Mouse (Mus musculus): ENCODE data around the gene Lamc3. TPM values are rescaled to one million over a fixed set of nuclear protein-coding genes. Genes with fewer than 3 reads are reported as not detected.
"Not testable (repeated sequence)": the region's sequence is repeated elsewhere in the genome, so short reads cannot be mapped to it uniquely, and the experiment has no call there.

Lamc3 gene
- total RNA-seq, 2 experiments from 2014 or later, result 0.60 to 0.66 TPM

DNA sequence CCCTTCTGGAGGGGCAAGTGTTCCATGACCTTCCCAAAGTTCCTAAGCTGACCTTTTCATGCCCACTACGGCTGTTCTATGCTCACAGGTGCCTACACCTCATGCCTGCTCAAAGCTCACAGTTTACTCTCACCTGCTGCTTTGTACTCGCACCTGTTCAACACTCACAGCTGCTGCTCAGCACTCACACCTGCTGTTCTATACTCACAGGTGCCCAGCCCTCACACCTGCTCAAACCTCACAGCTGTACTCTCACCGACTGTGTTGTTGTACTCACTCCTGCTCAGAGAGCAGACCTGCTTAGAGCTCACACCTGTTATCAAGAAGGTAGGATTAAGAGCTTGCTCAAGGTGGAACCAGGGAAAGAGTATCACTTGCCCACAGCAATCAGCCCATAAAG lies 16.4 kb upstream of the Lamc3 start:
- intact Hi-C loops (cut with DNase I; ENCODE audit: low total_unique reads), result no loop called here
- no peak for DNase-seq

DNA sequence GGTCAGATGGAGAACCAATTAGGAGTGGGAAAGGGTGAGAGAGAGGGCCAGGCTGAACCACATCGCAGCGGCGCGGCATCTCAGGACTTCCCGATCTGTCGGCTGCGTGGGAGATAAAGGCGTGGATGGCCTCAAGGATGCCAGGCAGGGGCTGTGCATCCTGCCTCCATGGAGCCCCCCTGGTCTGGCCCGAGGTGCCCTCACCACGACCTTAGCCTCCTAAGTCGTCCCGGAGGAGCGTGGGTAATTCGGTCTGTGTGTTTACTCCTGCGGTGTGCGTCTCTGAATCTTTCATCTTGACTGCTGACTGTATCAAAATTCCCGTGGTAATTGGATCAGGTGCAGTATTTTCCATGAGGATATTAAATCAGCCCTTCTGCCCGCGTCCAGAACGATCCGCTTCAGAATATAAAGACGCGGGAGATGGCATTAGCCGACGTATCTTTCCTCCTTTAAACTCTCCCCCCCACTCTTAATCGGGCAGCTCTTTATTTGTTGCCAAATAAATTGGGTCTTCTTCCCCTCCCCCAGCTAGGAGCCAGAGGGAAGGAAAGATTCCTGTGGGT lies 12.7 kb upstream of the Lamc3 start:
- intact Hi-C loops (cut with DNase I; ENCODE audit: low total_unique reads), result no loop called here
- DNase-seq, result no peak

DNA sequence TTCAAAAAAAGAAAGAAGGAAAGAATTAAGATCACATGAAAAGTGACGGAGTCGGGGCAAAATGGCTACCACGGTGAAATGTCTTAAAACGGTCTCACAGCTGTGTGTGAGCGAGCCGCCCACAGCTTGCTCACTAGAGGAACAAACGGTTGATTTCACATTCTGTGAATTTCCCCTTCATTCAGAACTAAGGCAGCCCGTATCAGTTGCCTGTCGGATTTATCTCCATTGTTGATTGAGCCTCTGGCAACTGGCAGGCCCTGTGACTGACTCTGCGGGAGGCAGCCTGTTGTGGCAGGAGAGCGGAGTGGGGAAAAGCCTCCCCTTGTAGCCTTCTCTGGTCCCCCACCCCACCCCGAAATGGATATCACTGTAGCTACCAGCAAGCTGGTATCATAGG lies 10.6 kb upstream of the Lamc3 start:
- intact Hi-C loops (cut with DNase I; ENCODE audit: low total_unique reads), result no loop called here
- no peak for DNase-seq

DNA sequence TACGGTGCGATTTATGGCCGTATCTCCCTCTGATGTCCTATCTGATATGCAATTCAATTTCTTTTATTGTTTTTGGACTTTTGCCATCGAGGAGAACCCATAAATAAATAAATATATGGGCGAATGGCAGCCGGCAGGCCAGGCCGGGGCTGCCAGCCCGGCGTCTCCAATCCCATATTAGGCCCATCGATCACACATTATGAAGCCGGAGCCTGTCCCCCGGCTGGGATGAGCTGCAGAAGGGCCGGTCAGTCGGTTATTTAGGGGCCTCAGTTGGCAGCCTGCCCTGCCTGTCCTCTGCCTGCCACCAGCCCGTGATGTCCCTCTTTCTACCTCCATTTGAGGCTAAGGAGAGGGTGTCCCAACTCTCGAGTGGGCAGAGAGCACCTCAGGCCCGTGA lies 8.5 kb upstream of the Lamc3 start:
- DNase-seq, result no peak

DNA sequence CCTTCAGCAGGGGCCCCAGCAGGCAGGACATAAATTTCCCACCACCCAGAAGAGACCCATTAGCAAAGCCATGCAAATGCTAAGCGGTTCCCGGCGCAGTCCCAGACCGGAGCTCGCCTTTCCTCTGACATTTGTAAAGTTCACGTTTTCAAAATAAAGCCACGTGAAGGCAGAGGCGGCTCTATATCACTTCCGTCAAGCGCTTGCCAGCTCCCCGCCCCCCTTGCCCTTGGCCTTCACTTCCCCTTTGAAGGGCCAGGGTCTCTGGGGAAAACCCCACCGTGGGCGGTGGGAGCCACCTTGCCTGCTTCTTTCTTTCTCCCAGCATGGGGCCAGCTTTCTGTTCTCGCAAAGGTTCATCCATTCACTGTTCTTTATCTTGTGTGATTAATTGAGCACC lies 6.2 kb upstream of the Lamc3 start:
- intact Hi-C loops (cut with DNase I; ENCODE audit: low total_unique reads), result no loop called here

More for the DNA sequence above, 8.5 kb upstream of the Lamc3 start:
- intact Hi-C loops (cut with DNase I; ENCODE audit: low total_unique reads), result no loop called here

DNA sequence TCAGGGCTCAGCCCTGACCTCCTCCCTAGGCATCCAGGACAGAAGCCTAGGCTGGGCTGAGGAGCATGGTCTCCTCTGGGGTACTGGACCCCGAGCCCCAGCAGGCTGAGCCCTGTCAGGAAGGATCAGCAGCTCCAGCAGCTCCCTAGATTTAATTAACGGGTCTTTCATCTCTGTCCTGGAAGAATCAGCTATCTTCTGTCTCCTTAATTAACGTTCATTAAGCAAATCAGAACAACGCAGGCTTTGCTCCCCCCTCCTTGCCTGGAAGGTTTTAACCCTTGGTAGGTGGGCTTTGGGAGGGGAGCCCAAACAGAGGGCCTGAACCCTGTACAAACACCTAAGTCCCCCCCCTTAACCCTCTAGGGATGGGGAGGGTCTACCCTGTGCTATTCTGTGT lies 4.0 kb upstream of the Lamc3 start:
- DNase-seq, result no peak
- intact Hi-C loops (cut with DNase I; ENCODE audit: low total_unique reads), result no loop called here

More for the DNA sequence above, 6.2 kb upstream of the Lamc3 start:
- no peak for DNase-seq

DNA sequence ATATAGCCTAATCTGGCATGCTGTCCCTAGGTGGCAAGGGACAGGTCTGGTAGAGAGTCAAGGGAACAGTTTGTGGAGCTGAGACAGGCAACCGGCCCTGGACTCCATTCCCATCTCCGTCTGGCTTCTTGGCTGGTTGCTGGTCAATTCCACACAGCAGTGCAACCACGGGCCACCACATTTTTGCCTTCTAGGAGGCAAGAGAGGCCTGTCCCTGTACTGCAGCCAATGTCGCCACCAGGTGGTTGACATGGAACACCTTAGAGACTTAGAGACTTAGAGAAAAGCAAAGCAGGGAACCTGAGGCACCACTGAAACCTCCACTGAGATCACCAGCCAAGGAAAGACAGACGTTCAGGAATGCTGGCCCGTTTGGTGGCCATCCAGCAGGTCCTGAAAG lies 2.3 kb upstream of the Lamc3 start:
- intact Hi-C loops (cut with DNase I; ENCODE audit: low total_unique reads), result no loop called here
- peak; percentile 23 for DNase-seq

DNA sequence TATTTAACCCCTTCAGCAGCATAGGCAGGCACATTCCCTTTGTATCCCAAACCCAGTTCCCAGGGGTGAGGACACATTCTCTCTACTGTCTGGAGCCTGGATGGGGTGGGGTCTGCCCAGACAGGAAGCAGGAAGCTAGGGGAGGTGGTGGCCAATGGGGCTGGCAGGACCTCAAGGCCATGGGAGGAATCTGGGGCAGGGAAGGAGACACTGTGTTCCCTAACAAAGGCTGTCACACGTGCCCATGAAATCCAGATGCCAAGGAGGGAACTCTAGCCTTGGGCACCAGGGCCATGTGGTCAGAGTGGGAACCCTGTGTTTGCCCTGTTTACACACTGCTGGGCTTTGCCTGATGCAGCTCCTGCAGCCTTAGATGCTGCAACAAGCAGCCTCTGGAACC lies 1.8 kb downstream of the Lamc3 start:
- intact Hi-C loops (cut with DNase I; ENCODE audit: low total_unique reads), result no loop called here
- no peak for DNase-seq

DNA sequence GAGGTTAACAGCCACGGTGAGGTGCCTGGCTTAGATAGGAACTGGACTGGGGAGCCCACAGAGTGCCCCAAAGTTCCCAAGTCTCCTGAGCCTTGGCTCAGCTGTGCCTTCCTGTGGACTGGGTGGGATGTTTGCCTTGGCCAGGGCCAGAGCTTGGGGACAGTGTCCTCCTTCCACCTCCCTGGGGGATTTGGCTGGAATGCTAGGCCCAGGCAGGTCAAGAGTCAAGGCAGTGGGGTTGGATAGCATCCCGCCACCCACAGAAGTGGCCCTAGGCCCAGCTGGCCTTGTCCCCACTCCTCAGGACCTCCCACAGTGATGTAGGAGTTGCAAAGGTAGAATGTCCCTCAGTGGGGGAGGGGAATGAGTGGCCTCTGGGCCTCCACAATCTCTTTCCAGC lies 4.1 kb downstream of the Lamc3 start:
- intact Hi-C loops (cut with DNase I; ENCODE audit: low total_unique reads), result no loop called here
- no peak for DNase-seq

DNA sequence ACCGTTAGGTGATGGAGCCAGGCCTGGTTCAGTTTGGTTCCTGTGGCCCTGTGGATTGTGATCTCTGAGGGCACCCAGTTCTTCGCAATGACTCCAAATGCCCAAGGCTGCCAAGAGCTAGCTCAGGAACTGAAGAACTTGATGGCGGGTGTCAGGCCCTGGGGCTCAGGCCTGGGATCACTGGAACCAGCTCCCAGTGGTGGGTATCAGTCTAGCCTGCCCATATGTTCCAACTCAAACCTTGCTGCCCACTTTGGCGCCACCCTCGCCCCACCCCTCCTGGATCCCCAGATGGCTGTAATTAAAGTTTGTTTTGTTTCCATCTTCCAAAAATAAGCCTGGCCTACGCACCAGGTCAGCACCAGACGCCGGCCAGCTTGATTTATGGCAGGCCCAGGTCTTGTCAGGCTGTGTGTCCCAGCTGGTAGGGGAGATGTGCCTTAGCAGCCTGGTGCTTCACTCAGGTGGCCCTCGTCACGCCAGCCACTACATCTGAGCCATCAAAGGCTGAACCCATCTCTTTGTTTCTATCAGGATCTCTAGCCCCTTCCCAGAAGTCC lies 6.1 kb downstream of the Lamc3 start:
- intact Hi-C loops (cut with DNase I; ENCODE audit: low total_unique reads), result no loop called here
- DNase-seq, result peak; percentile 36

DNA sequence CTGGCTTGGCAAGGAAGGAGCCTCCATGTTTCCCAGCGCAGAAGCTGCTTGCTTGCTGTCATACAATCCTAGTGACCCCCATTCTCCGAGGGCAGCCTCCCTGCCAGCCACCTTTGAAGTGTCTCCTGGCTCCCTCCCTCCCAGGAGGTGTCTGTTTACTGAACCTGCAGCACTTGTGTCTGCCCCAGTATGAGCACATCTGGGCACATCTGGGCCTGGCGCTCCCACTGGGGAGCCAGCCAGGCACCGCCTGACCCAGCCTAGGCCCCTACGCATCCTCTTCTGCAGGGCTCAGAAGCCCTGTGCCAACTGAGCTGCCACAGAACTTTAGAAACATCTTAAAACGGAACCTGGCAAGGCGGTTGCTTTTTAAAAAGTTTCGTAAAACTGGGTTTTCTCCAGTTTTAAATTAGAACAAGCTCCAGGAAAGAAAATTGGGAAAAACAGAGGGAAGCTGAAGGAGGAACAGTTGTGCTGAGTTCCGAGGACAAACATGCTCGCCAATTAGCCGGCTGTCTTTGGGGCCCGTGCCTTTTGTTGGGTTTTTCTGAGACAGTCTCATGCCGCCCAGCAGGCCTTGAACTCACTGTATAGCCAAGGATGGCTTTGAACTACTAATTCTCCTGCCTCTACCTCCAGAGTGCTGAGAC lies 7.3 kb downstream of the Lamc3 start:
- DNase-seq, result no peak
- intact Hi-C loops (cut with DNase I; ENCODE audit: low total_unique reads), result no loop called here

DNA sequence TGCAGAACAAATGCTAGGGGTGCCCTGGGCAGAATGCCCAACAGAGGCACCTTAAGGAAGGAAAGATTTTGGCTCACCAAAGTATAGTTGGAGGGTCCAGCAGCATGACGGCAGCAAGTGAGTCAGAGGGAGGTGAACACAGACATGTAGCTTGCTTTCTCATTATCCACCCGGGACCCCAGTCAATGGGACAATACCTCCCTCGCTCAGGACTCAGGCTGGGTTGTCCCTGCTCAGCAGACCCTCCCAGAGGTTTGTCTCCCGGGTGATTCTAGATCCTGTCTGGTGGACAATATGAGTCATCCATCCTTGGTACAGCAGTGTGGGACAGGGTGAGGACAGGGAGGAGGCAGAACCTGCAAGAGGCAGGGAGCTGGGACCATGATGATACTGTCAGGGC lies 13.8 kb downstream of the Lamc3 start:
- intact Hi-C loops (cut with DNase I; ENCODE audit: low total_unique reads), result no loop called here
- no peak for DNase-seq

DNA sequence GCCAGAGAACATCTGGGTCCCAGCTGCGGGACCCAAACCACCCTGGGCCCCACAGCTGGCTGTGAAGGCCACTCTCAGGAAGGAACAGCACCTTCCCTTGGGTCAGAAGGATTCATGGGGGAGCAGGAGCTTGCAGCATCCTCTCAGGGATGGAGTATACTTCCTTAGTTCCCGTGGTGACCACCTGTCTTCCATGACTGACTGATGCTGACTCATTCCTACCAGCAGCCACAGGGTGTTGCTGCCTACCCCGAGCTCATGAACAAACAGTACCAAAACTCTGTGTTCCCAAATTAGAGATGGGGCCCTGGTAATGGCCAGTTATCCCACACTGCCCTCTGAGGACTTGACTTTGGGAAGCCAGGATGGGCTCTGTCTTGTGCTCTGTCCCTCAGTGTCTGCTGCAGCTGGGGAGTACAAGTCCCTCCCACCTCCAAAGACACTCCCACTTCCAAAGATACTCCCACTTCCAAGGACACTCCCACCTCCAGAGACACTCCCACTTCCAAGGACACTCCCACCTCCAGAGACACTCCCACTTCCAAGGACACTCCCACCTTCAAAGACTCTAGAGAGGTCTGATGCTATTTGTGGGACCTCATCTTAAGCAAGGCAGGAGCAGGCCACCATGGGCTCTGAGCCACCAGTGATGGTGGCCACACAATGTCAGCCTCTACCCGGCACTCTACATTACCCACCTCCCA lies 14.7 kb downstream of the Lamc3 start:
- no peak for DNase-seq
- intact Hi-C loops (cut with DNase I; ENCODE audit: low total_unique reads), result no loop called here

DNA sequence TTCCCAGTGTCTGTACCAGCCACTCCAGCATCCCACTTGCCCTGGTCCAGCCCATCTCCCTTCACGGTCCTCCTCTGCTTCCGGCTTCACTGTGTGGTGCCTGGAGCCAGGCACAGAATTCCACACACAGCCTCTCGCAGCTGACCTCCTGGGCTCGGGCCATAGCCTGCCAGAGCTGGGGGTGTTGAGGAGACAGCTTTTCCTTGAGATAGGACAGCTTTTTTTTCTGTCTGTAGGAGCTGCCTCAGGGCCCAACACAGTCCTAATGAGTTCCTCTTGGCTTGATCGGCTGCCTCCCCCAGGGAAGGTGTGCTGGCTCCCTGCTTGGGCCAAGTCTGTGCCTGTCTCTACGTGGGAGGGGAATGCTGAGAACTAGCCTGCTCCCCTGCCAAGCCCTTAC lies 17.0 kb downstream of the Lamc3 start:
- intact Hi-C loops (cut with DNase I; ENCODE audit: low total_unique reads), result no loop called here
- no peak for DNase-seq

DNA sequence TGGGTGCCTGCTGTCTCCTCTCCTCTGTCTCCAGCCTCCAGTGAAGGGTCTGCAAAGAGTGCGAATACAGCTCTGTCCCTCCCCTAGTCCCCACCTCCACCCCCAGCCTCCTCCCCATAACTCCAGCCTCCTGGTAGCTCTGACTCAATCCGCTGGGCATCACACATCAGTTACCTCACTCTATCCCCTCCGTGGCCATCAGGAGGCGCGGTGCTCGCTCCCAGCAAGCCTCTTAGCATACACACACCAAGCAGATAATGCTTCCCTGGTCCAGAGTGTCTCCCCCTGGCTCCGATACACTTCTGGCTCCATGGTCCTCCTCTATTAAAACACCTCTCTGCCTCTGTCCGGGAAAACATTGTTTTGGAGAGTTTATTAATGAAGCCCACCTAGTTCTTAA lies 17.5 kb downstream of the Lamc3 start:
- no peak for DNase-seq
- intact Hi-C loops (cut with DNase I; ENCODE audit: low total_unique reads), result no loop called here

DNA sequence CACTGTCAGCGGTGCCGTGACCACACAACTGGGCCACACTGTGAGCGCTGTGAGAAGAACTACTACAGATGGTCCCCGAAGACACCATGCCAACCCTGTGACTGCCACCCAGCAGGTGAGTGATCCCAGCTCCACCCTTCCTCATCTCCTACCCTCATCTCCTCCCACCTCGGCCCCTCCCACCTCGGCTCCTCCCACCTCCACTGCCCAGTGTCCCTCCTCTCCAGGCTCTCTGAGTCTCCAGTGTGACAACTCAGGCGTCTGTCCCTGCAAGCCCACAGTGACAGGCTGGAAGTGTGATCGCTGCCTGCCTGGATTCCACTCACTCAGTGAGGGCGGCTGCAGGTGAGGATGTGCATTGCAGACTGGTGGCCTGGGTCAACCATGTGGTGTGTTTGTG lies 18.6 kb downstream of the Lamc3 start:
- intact Hi-C loops (cut with DNase I; ENCODE audit: low total_unique reads), result no loop called here
- DNase-seq, result no peak

DNA sequence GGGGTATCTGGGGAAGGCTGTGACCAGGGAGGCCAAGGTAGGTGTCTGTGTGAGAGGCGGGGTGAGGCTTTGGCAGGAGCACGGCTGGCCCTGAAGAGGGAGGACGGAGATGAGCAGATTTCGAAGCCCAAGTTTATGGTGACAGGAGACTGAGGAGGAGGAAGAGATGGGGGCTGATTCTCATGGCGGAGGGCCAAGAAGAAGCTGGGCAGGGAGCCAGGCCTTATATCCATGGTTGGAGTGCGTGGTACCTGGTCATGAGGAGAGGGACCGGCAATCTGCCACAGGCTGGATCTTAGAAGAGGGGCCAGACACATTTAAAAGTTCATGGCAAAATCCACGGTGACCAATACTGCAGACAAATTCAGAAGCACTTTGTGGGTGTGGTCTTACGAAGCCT lies 19.3 kb downstream of the Lamc3 start:
- intact Hi-C loops (cut with DNase I; ENCODE audit: low total_unique reads), result no loop called here
- no peak for DNase-seq

DNA sequence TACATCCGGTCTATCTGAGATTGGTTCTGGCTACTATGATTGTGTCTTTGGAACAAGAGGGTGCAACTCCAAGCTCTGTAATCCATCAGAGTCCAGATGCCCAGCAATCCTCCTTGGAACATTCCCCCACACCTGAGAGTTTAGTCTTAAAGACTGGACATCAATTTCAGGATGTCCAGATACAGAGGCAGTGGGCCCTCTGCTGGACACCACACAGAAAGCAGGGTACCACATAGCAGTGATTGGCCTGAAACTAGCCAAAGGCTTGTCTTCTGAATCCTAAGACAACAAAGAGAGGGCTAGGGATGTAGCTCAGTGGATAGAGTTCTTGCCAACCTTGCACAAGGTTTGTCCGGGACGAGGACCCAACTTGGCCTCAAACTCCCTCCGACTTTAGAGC lies 25.5 kb downstream of the Lamc3 start:
- intact Hi-C loops (cut with DNase I; ENCODE audit: low total_unique reads), result loop anchor here (5.0 to 10.0 kb wide), 2 partner anchors 95 to 228 kb away; partner anchors contain the start of gene Abl1
- no peak for DNase-seq

DNA sequence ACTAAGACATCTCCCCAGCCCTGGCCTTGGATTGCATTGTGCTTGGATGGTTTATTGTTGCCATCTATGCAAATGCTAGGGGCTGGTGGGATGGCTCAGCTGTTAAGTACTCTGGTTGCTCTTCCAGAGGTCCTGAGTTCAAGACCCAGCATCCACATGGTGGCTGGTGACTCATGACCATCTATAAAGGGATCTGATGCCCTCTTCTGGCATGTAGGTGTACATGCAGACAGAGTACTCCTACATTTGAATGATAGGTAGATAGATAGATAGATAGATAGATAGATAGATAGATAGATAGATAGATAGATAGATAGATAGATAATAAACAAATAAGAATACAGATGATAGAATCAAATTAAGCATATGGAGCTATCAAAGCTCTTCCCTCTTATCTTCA lies 27.1 kb downstream of the Lamc3 start:
- not testable (repeated sequence) for DNase-seq
- intact Hi-C loops (cut with DNase I; ENCODE audit: low total_unique reads), result loop anchor here (5.0 to 10.0 kb wide), 2 partner anchors 97 to 229 kb away; partner anchors contain the start of gene Abl1

DNA sequence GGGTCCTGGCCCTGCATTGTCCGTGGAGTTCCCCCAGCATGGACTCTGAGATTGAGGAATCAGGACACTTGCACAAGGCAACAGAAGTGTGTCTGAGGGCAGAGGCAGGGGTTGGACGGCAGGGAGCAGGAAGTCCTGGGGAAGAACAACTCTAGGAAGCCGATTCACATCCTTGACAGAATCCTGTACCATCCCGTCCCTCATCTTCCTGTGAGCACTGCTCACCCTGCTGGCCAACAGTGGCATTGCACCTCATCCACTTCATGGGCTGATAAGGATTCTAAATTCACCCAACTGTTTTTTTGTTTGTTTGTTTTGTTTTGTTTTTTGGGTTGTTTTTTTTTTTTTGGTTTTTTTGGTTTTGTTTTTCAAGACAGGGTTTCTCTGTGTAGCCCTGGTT lies 28.0 kb downstream of the Lamc3 start:
- peak; percentile 76 for DNase-seq
- intact Hi-C loops (cut with DNase I; ENCODE audit: low total_unique reads), result loop anchor here (10.0 kb wide), 1 partner anchor 230 kb away; the partner anchor contains the start of gene Abl1

DNA sequence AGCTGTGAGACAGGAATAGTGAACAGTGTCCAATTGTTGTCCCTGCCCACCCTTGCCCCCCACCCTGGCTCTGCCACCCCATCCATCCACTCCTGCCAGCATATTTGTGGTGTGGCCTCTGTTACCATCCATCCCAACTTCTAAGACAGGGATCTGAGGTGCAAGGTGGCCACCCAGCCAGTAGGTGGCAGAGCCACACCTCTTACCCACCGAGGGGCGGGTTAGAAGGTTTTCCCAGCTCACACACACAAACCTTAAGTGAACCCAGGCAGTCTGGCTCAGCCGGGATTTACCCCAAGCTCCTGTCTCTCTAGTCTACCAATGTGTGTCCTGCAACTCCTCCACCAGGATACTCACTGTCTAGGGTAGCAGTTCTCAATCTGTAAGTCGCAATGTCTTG lies 30.5 kb downstream of the Lamc3 start:
- intact Hi-C loops (cut with DNase I; ENCODE audit: low total_unique reads), result loop anchor here (10.0 kb wide), 1 partner anchor 233 kb away; the partner anchor contains the start of gene Abl1
- peak; percentile 58 for DNase-seq
